Mouse (Mus musculus): ENCODE measurements around the gene Olfr1023. TPM values are rescaled to one million over a fixed set of nuclear protein-coding genes. Genes with fewer than 3 reads are reported as not detected.

Olfr1023 gene
- polyA plus RNA-seq (2015; fragmentation: Nextera tagmentation; extraction: Ambion mirVana): not detected in 2 replicates

DNA sequence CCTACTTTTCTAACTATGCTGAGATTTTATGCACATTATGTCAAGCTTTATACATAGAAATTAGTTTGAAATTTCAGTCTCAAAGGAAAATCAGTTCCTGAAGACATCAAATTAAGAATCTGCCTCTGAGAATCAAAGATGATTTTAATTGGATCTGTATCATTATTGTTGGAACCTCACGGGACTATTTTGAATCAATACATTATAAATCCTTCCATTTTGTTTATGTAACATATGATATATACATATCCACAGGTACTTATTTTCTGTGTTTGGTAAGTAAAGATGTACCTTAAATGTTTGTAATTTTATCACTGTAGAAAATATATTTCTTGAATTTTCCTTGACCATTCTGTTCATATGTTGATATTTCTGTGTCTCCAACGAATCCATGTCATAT, at the start of gene Olfr1023:
Gene Olfr1023, plus strand, starts transcription at position 301 of the 400 bp plus-strand sequence.
- ATAC-seq (ENCODE audit: low FRiP score, low read depth): no peak
- no peak within 1 kb of the TSS for H3K27ac ChIP-seq (replicated peaks)
- no peak within 1 kb of the TSS for H3K9ac ChIP-seq
- no peak within 1 kb of the TSS for H3K4me2 ChIP-seq
- no peaks in the 10 kb centered on the region for H3K36me3 ChIP-seq
- no peak within 1 kb of the TSS for H3K4me3 ChIP-seq
- WGBS: 83% methylated on average over 2 of the region's 2 CpGs
- no peaks in the 10 kb centered on the region for H3K9me3 ChIP-seq
- no peaks in the 10 kb centered on the region for H3K4me1 ChIP-seq (replicated peaks)
- H3K27me3 ChIP-seq: no peaks in the 10 kb centered on the region

- no peak within 1 kb of the TSS for H3K4me3 ChIP-seq
- no peaks in the 10 kb centered on the region for H3K36me3 ChIP-seq
- no peak within 1 kb of the TSS for H3K27ac ChIP-seq (replicated peaks)
- H3K9ac ChIP-seq: no peak within 1 kb of the TSS
- H3K27me3 ChIP-seq: no peaks in the 10 kb centered on the region
- no peak for ATAC-seq (ENCODE audit: low FRiP score, low read depth)
- H3K9me3 ChIP-seq: no peaks in the 10 kb centered on the region
- H3K4me2 ChIP-seq: no peak within 1 kb of the TSS
- no peaks in the 10 kb centered on the region for H3K4me1 ChIP-seq (replicated peaks)
Observed at GRCm38 (mm10) chr2:85845383-85845782, 40.1 kb upstream of the Olfr1023 start, which contains the start of gene Olfr1019. TSS of gene Olfr1019 (minus strand) at chr2:85845483.

DNA sequence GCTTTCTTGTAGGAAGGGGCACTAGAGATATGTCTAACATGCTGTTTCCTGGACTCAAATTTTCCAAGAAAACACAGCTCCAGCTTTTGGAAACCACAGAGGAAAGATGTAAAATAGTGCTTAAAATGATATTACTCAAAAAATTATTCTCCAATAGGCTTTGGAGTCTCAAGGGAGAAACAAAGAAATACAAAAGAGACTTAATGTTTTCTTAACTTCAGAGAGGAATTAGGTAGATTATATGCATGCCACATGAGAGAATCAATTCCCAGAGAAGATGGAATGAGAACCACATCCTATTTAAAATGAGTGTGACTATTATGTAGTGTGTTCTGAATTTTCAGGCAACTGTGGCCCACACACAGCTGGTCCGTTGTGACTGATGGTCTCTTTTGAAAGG, 38.7 kb upstream of the Olfr1023 start, which contains the start of gene Olfr1020:
Gene Olfr1020, plus strand, starts transcription at position 301 of the 400 bp plus-strand sequence.
- H3K9me3 ChIP-seq: no peaks in the 10 kb centered on the region
- no peak within 1 kb of the TSS for H3K4me3 ChIP-seq
- 87% methylated on average over 1 of the region's 1 CpGs for WGBS
- H3K4me2 ChIP-seq: no peak within 1 kb of the TSS
- no peak for ATAC-seq (ENCODE audit: low FRiP score, low read depth)
- no peak within 1 kb of the TSS for H3K27ac ChIP-seq (replicated peaks)
- H3K27me3 ChIP-seq: no peaks in the 10 kb centered on the region
- H3K9ac ChIP-seq: no peak within 1 kb of the TSS
- H3K4me1 ChIP-seq (replicated peaks): no peaks in the 10 kb centered on the region
- no peaks in the 10 kb centered on the region for H3K36me3 ChIP-seq

- no peak within 1 kb of the TSS for H3K4me3 ChIP-seq
- H3K9me3 ChIP-seq: no peaks in the 10 kb centered on the region
- no peak within 1 kb of the TSS for H3K27ac ChIP-seq (replicated peaks)
- ATAC-seq (ENCODE audit: low FRiP score, low read depth): no peak
- H3K4me1 ChIP-seq (replicated peaks): no peaks in the 10 kb centered on the region
- H3K27me3 ChIP-seq: no peaks in the 10 kb centered on the region
- H3K9ac ChIP-seq: no peak within 1 kb of the TSS
- H3K36me3 ChIP-seq: no peaks in the 10 kb centered on the region
- no peak within 1 kb of the TSS for H3K4me2 ChIP-seq
- WGBS: 73% methylated on average over 2 of the region's 2 CpGs
Observed at GRCm38 (mm10) chr2:85868294-85868693, 17.1 kb upstream of the Olfr1023 start, which contains the start of gene Olfr1022. TSS of gene Olfr1022 (plus strand) at chr2:85868594.

DNA sequence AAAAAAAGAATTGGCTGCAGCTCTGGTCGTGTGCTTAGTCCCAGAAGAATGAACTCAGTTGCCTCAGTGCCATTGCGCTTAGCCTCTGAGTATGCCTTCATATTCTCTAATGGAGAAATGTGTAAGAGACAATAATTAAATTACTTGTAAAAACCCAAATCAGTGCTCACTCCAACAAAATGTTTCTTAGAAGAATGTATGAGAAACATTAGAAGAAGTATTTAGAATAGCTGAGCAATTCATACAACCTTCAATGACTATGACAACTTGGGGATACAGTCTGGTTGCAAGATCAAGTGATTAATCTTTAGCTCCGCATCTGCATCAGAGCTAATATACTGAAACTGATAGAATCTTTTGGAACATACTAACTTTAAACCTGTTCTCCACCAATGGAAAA, 19.5 kb downstream of the Olfr1023 start, which contains the start of gene Olfr1024:
Gene Olfr1024, minus strand, starts transcription at position 101 of the 400 bp plus-strand sequence.
- no peaks in the 10 kb centered on the region for H3K36me3 ChIP-seq
- H3K27me3 ChIP-seq: no peaks in the 10 kb centered on the region
- no peak within 1 kb of the TSS for H3K9ac ChIP-seq
- H3K4me3 ChIP-seq: no peak within 1 kb of the TSS
- no peaks in the 10 kb centered on the region for H3K4me1 ChIP-seq (replicated peaks)
- ATAC-seq (ENCODE audit: low FRiP score, low read depth): no peak
- no peaks in the 10 kb centered on the region; the same call in 1 of the 2 replicates for H3K9me3 ChIP-seq
- no peak within 1 kb of the TSS for H3K4me2 ChIP-seq
- 89% methylated on average over 3 of the region's 3 CpGs for WGBS
- no peak within 1 kb of the TSS for H3K27ac ChIP-seq (replicated peaks)

GRCm38 (mm10) chr2:85913197-85913596, 27.8 kb downstream of the Olfr1023 start:
- Histone ChIP-seq H3K9ac (no peak overlapping the region), H3K9me3 (no peaks in the 10 kb centered on the region), H3K27ac (replicated peaks) (no peak overlapping the region), H3K4me1 (replicated peaks) (no peaks in the 10 kb centered on the region), H3K36me3 (no peaks in the 10 kb centered on the region), H3K27me3 (no peaks in the 10 kb centered on the region), H3K4me3 (no peak overlapping the region), H3K4me2 (no peak overlapping the region)
- ATAC-seq (ENCODE audit: low FRiP score, low read depth): no peak

DNA sequence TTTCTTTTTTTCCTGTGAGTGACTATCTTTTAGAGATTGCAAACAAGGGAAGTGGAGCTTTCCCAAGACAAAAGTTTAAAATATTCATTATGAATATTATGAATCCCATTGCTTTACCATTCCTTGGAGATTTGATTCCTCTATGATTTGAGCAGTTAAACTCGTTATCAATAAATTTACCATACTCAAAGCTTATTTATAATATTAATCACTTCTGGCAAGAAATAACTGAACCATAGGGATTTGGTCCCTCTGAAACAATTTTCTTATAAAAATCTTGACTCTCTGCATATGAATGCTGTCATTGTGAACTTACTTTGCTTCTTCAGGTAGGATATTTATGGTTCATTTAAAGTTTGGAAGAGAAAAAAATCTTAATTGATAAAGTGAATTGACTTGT, 29.5 kb downstream of the Olfr1023 start, which contains the start of gene Olfr1025-ps1:
Gene Olfr1025-ps1, plus strand, starts transcription at position 301 of the 400 bp plus-strand sequence.
- no peaks in the 10 kb centered on the region for H3K27me3 ChIP-seq
- no peak within 1 kb of the TSS for H3K4me3 ChIP-seq
- H3K4me2 ChIP-seq: no peak within 1 kb of the TSS
- no peak within 1 kb of the TSS for H3K27ac ChIP-seq (replicated peaks)
- WGBS: 54% methylated on average over 1 of the region's 1 CpGs
- H3K4me1 ChIP-seq (replicated peaks): no peaks in the 10 kb centered on the region
- H3K9ac ChIP-seq: no peak within 1 kb of the TSS
- no peaks in the 10 kb centered on the region for H3K9me3 ChIP-seq
- no peaks in the 10 kb centered on the region for H3K36me3 ChIP-seq
- no peak for ATAC-seq (ENCODE audit: low FRiP score, low read depth)

DNA sequence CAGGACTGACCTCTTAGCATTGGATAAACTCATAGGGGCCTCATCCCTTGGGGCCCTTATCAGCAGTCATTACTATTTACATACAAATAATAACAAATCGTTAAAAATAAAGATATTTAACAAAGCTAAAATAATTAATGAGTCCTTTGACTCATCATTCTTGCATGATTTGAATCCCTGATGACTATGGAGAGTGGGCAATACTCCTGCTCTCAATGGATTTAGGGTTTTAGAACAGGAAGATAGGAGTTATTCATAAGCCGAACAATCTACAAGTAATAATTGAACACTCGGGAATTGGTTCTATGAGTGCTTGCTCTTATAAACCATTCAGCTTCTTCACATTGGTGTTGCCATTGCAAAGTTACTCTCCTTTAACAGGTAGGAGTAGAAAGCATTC, 35.8 kb downstream of the Olfr1023 start, which contains the start of gene Olfr1026:
Gene Olfr1026, plus strand, starts transcription at position 301 of the 400 bp plus-strand sequence.
- Histone ChIP-seq H3K27me3 (no peaks in the 10 kb centered on the region), H3K9ac (no peak within 1 kb of the TSS), H3K4me3 (no peak within 1 kb of the TSS), H3K4me2 (no peak within 1 kb of the TSS), H3K27ac (replicated peaks) (no peak within 1 kb of the TSS), H3K36me3 (no peaks in the 10 kb centered on the region), H3K9me3 (no peaks in the 10 kb centered on the region), H3K4me1 (replicated peaks) (no peaks in the 10 kb centered on the region)
- ATAC-seq (ENCODE audit: low FRiP score, low read depth): no peak
- 94% methylated on average over 3 of the region's 3 CpGs for WGBS

Other genes with a start within 250 kb of the Olfr1023 start
- gene Olfr1002, start 234.9 kb upstream of the Olfr1023 start, polyA plus RNA-seq (2015; fragmentation: Nextera tagmentation; extraction: Ambion mirVana): not detected in 2 replicates
- gene Olfr154, start 221.2 kb upstream of the Olfr1023 start, polyA plus RNA-seq (2015; fragmentation: Nextera tagmentation; extraction: Ambion mirVana): not detected in 2 replicates
- gene Olfr1006, start 206.9 kb upstream of the Olfr1023 start, polyA plus RNA-seq (2015; fragmentation: Nextera tagmentation; extraction: Ambion mirVana): not detected in 2 replicates
- not detected in 2 replicates for gene Olfr1008, start 196.2 kb upstream of the Olfr1023 start, polyA plus RNA-seq (2015; fragmentation: Nextera tagmentation; extraction: Ambion mirVana)
- not detected in 2 replicates for gene Olfr1009, start 170.2 kb upstream of the Olfr1023 start, polyA plus RNA-seq (2015; fragmentation: Nextera tagmentation; extraction: Ambion mirVana)
- gene Olfr1012, start 122.9 kb upstream of the Olfr1023 start, polyA plus RNA-seq (2015; fragmentation: Nextera tagmentation; extraction: Ambion mirVana): not detected in 2 replicates
- gene Olfr1013, start 118.5 kb upstream of the Olfr1023 start, polyA plus RNA-seq (2015; fragmentation: Nextera tagmentation; extraction: Ambion mirVana): not detected in 2 replicates
- gene Olfr1014, start 112.9 kb upstream of the Olfr1023 start, polyA plus RNA-seq (2015; fragmentation: Nextera tagmentation; extraction: Ambion mirVana): not detected in 2 replicates
- not detected in 2 replicates for gene Olfr1015, start 103.6 kb upstream of the Olfr1023 start, polyA plus RNA-seq (2015; fragmentation: Nextera tagmentation; extraction: Ambion mirVana)
- not detected in 2 replicates for gene Olfr1016, start 83.1 kb upstream of the Olfr1023 start, polyA plus RNA-seq (2015; fragmentation: Nextera tagmentation; extraction: Ambion mirVana)
- gene Olfr1018, start 67.2 kb upstream of the Olfr1023 start, polyA plus RNA-seq (2015; fragmentation: Nextera tagmentation; extraction: Ambion mirVana): not detected in 2 replicates
- gene Olfr1019, start 40.2 kb upstream of the Olfr1023 start, polyA plus RNA-seq (2015; fragmentation: Nextera tagmentation; extraction: Ambion mirVana): not detected in 2 replicates
- gene Olfr1020, start 38.6 kb upstream of the Olfr1023 start, polyA plus RNA-seq (2015; fragmentation: Nextera tagmentation; extraction: Ambion mirVana): not detected in 2 replicates
- not detected in 2 replicates for gene Olfr1022, start 17.0 kb upstream of the Olfr1023 start, polyA plus RNA-seq (2015; fragmentation: Nextera tagmentation; extraction: Ambion mirVana)
- gene Olfr1024, start 19.4 kb downstream of the Olfr1023 start, polyA plus RNA-seq (2015; fragmentation: Nextera tagmentation; extraction: Ambion mirVana): not detected in 2 replicates
- not detected in 2 replicates for gene Olfr1025-ps1, start 29.6 kb downstream of the Olfr1023 start, polyA plus RNA-seq (2015; fragmentation: Nextera tagmentation; extraction: Ambion mirVana)
- not detected in 2 replicates for gene Olfr1026, start 35.9 kb downstream of the Olfr1023 start, polyA plus RNA-seq (2015; fragmentation: Nextera tagmentation; extraction: Ambion mirVana)
- gene Olfr1028, start 64.8 kb downstream of the Olfr1023 start, polyA plus RNA-seq (2015; fragmentation: Nextera tagmentation; extraction: Ambion mirVana): not detected in 2 replicates
- not detected in 2 replicates for gene Olfr1029, start 88.3 kb downstream of the Olfr1023 start, polyA plus RNA-seq (2015; fragmentation: Nextera tagmentation; extraction: Ambion mirVana)
- not detected in 2 replicates for gene Olfr1030, start 93.6 kb downstream of the Olfr1023 start, polyA plus RNA-seq (2015; fragmentation: Nextera tagmentation; extraction: Ambion mirVana)
- gene Olfr1031, start 104.7 kb downstream of the Olfr1023 start, polyA plus RNA-seq (2015; fragmentation: Nextera tagmentation; extraction: Ambion mirVana): not detected in 2 replicates
- not detected in 2 replicates for gene Olfr1032, start 119.9 kb downstream of the Olfr1023 start, polyA plus RNA-seq (2015; fragmentation: Nextera tagmentation; extraction: Ambion mirVana)
- gene Olfr1033, start 135.0 kb downstream of the Olfr1023 start, polyA plus RNA-seq (2015; fragmentation: Nextera tagmentation; extraction: Ambion mirVana): 0.25 TPM in 1 of 2 replicates, not detected in the other
- gene Olfr1034, start 160.2 kb downstream of the Olfr1023 start, polyA plus RNA-seq (2015; fragmentation: Nextera tagmentation; extraction: Ambion mirVana): not detected in 2 replicates
- gene Olfr1036, start 188.4 kb downstream of the Olfr1023 start, polyA plus RNA-seq (2015; fragmentation: Nextera tagmentation; extraction: Ambion mirVana): not detected in 2 replicates
- gene Olfr1037, start 201.7 kb downstream of the Olfr1023 start, polyA plus RNA-seq (2015; fragmentation: Nextera tagmentation; extraction: Ambion mirVana): not detected in 2 replicates